Mouse (Mus musculus) spleen, adult 2 months (tissue): ENCODE results near the gene Tmem39b. TPM values are rescaled to one million over a fixed set of nuclear protein-coding genes. Genes with fewer than 3 reads are reported as not detected.

Experiments used
- DNase-seq, 2 experiments: peaks; one replicate each; pipeline versions ENCODE4 v3.0.0 to v3.0.0-alpha.2; 2012 to 2021; ENCODE audit warnings: low spot score in 2 of 2, low read depth in 1 of 2
- H3K27ac ChIP-seq: fragments of 200-500 bp; 2 replicates; pipeline ENCODE4 v1.5.1; 2012; ENCODE audit warnings: low read length, inconsistent platforms; ENCODE audit not compliant: insufficient read depth
- H3K27me3 ChIP-seq: fragments of 200-500 bp; 2 replicates; pipeline ENCODE4 v1.6.1; 2012; ENCODE audit warnings: mild to moderate bottlenecking, moderate library complexity, low read length, inconsistent platforms; ENCODE audit not compliant: control insufficient read depth, insufficient read depth
- H3K36me3 ChIP-seq: fragments of 200-500 bp; 2 replicates; pipeline ENCODE4 v1.6.1; 2012; ENCODE audit warnings: mild to moderate bottlenecking, low read length, inconsistent platforms; ENCODE audit not compliant: control insufficient read depth, insufficient read depth
- H3K4me1 ChIP-seq: fragments of 200-500 bp; 2 replicates; pipeline ENCODE4 v1.6.1; 2011; ENCODE audit warnings: inconsistent platforms; ENCODE audit not compliant: control insufficient read depth, insufficient read depth, insufficient read length
- H3K4me3 ChIP-seq: fragments of 200-500 bp; 2 replicates; pipeline ENCODE4 v1.5.1; 2011; ENCODE audit warnings: mild to moderate bottlenecking, inconsistent platforms; ENCODE audit not compliant: insufficient read depth, insufficient read length; ENCODE audit errors: extremely low read depth
- CTCF ChIP-seq: fragments of 200-500 bp; IDR thresholded peaks from 2 replicates; pipeline ENCODE4 v1.5.1; 2011; ENCODE audit warnings: mild to moderate bottlenecking, inconsistent platforms; ENCODE audit not compliant: insufficient read depth, insufficient read length, insufficient replicate concordance; ENCODE audit errors: extremely low read depth
- POLR2A ChIP-seq: fragments of 200-500 bp; IDR thresholded peaks from 2 replicates; pipeline ENCODE4 v1.6.1; 2011; ENCODE audit warnings: low read depth, low read length, inconsistent platforms
- WGBS: fragments of 180-500 bp; shearing (Covaris S2); methylation state at CpG from one replicate; pipeline ENCODE4 v1.1.7; 2018; 5-methylcytosine and 5-hydroxymethylcytosine counted together
- polyA plus RNA-seq: library from polyadenylated mRNA; depleted of rRNA; stranded (reverse); fragments of >200 nt; gene quantifications from 2 replicates; pipeline ENCODE4 v1.2.3, GENCODE M21; 2012

Gene Tmem39b
- polyA plus RNA-seq, 1 experiment, result 28.4 TPM

- H3K4me1 ChIP-seq, result no peaks in the 10 kb centered on the region
- no peaks in the 10 kb centered on the region for H3K27me3 ChIP-seq
- DNase-seq, result no peak
- H3K4me3 ChIP-seq, result no peak overlapping the region
- peaks cover 22% of the 10 kb centered on the region for H3K36me3 ChIP-seq
- WGBS, result 89% methylated on average over 6 of the region's 6 CpGs
- TF ChIP-seq CTCF (no peak), POLR2A (no peak)
- no peak overlapping the region for H3K27ac ChIP-seq
Observed at GRCm38 (mm10) chr4:129684531-129684930, 12.1 kb downstream of the Tmem39b start.

- H3K27ac ChIP-seq, result no peak overlapping the region
- no peak for DNase-seq
- no peak for TF ChIP-seq POLR2A
- TF ChIP-seq CTCF, result no peak
- 90% methylated on average over 11 of the region's 11 CpGs for WGBS
- no peaks in the 10 kb centered on the region for H3K4me1 ChIP-seq
- peaks cover 22% of the 10 kb centered on the region for H3K36me3 ChIP-seq
- no peak overlapping the region for H3K4me3 ChIP-seq
- no peaks in the 10 kb centered on the region for H3K27me3 ChIP-seq
Observed at GRCm38 (mm10) chr4:129683901-129684493, 12.6 kb downstream of the Tmem39b start.

GRCm38 (mm10) chr4:129681837-129682236, 14.8 kb downstream of the Tmem39b start:
- no peak overlapping the region for H3K27ac ChIP-seq
- no peaks in the 10 kb centered on the region for H3K4me1 ChIP-seq
- no peak for TF ChIP-seq CTCF
- H3K27me3 ChIP-seq, result no peaks in the 10 kb centered on the region
- DNase-seq, result no peak
- 93% methylated on average over 11 of the region's 11 CpGs for WGBS
- no peak overlapping the region for H3K4me3 ChIP-seq
- H3K36me3 ChIP-seq, result peaks cover 24% of the 10 kb centered on the region

GRCm38 (mm10) chr4:129672878-129673449, 23.7 kb downstream of the Tmem39b start:
- H3K4me3 ChIP-seq, result peak overlapping the region; percentile 89
- WGBS, result 4% methylated on average over 10 of the region's 10 CpGs
- peaks cover 6% of the 10 kb centered on the region for H3K36me3 ChIP-seq
- H3K27ac ChIP-seq, result peak overlapping the region; percentile 58
- peaks cover 3% of the 10 kb centered on the region; the same call in 1 of the 2 replicates for H3K4me1 ChIP-seq
- TF ChIP-seq CTCF, result no peak
- no peak for TF ChIP-seq POLR2A
- H3K27me3 ChIP-seq, result no peaks in the 10 kb centered on the region
- no peak for DNase-seq

GRCm38 (mm10) chr4:129672083-129672877, 24.4 kb downstream of the Tmem39b start, which contains the start of gene Kpna6:
Gene Kpna6, minus strand, starts transcription at chr4:129672767.
- Histone ChIP-seq H3K27me3 (no peaks in the 10 kb centered on the region), H3K36me3 (peaks cover 3% of the 10 kb centered on the region; the same call in 1 of the 2 replicates), H3K4me1 (peaks cover 3% of the 10 kb centered on the region; the same call in 1 of the 2 replicates), H3K27ac (peak within 1 kb of the TSS; percentile 92), H3K4me3 (peak within 1 kb of the TSS; percentile 89)
- under 1% methylated on average over 65 of the region's 65 CpGs for WGBS
- DNase-seq, result peak; percentile 43 to 81
- TF ChIP-seq POLR2A (no peak), CTCF (0 out of 2 replicates have a peak, but pooled peaks have one; percentile 0)

GRCm38 (mm10) chr4:129671491-129672082, 25.1 kb downstream of the Tmem39b start:
- DNase-seq, result peak in 1 of 2 experiments; percentile 34
- Histone ChIP-seq H3K27me3 (no peaks in the 10 kb centered on the region), H3K4me3 (peak overlapping the region; percentile 89), H3K36me3 (peaks cover under 1% of the 10 kb centered on the region; the same call in 1 of the 2 replicates), H3K27ac (peak overlapping the region; percentile 92), H3K4me1 (peaks cover 3% of the 10 kb centered on the region; the same call in 1 of the 2 replicates)
- WGBS, result 7% methylated on average over 12 of the region's 12 CpGs
- peak; percentile 44; the same call in 1 of the 2 replicates for TF ChIP-seq CTCF
- TF ChIP-seq POLR2A, result no peak
